Mouse (Mus musculus) ES-E14 (cell line): ENCODE results near the gene Itga10. TPM values are rescaled to one million over a fixed set of nuclear protein-coding genes. Genes with fewer than 3 reads are reported as not detected.
A peak's percentile ranks its signal among the peaks of the same experiment; 100 is the strongest.

ENCODE experiments used
- DNase-seq: peaks from one replicate; pipeline ENCODE4 v3.0.0-alpha.2; 2013; ENCODE audit warnings: low read depth, low spot score
- H3K27ac ChIP-seq: 2 replicates; pipeline ENCODE4 v1.5.1; 2012; ENCODE audit warnings: low read depth, mild to moderate bottlenecking, low read length, moderate library complexity, mixed read lengths; ENCODE audit not compliant: poor library complexity, insufficient read depth, severe bottlenecking
- H3K36me3 ChIP-seq: 2 replicates; pipeline ENCODE4 v1.6.1; 2012; ENCODE audit warnings: mild to moderate bottlenecking, low read length, moderate library complexity, mixed read lengths; ENCODE audit not compliant: control insufficient read depth, poor library complexity, insufficient read depth, severe bottlenecking
- H3K4me1 ChIP-seq, 2 experiments: fragments of 150-350 bp in 1 of 2; sonication (generic) in 1 of 2; 2 replicates each; pipeline ENCODE4 v1.6.1; 2012; ENCODE audit warnings: low read length in 2 of 2, mild to moderate bottlenecking in 1 of 2, mixed read lengths in 1 of 2; ENCODE audit not compliant: control insufficient read depth in 2 of 2, insufficient read depth in 2 of 2, poor library complexity in 1 of 2
- H3K4me3 ChIP-seq, 2 experiments: fragments of 150-350 bp in 1 of 2; sonication (generic) in 1 of 2; 2 replicates each; pipeline ENCODE4 v1.5.1; 2012; ENCODE audit warnings: low read length in 2 of 2, low read depth in 1 of 2, mild to moderate bottlenecking in 1 of 2, mixed read lengths in 1 of 2; ENCODE audit not compliant: insufficient read depth in 1 of 2, poor library complexity in 1 of 2, severe bottlenecking in 1 of 2
- H3K9ac ChIP-seq: 2 replicates; pipeline ENCODE4 v1.6.1; 2012; ENCODE audit warnings: low read depth, mild to moderate bottlenecking, low read length, mixed read lengths; ENCODE audit not compliant: poor library complexity, insufficient read depth, severe bottlenecking
- H3K9me3 ChIP-seq: fragments of 150-350 bp; sonication (generic); 2 replicates; pipeline ENCODE4 v1.6.1; 2012; ENCODE audit warnings: low read depth, mild to moderate bottlenecking, low read length; ENCODE audit not compliant: control insufficient read depth, insufficient read depth
- CHD2 ChIP-seq: IDR thresholded peaks from 2 replicates; pipeline ENCODE4 v1.6.1; 2014; ENCODE audit warnings: mild to moderate bottlenecking, low read depth, low read length, inconsistent platforms
- HCFC1 ChIP-seq: IDR thresholded peaks from 2 replicates; pipeline ENCODE4 v1.6.1; 2012; ENCODE audit warnings: low read length, inconsistent platforms, borderline replicate concordance; ENCODE audit not compliant: insufficient read depth
- MAFK ChIP-seq: IDR thresholded peaks from 2 replicates; pipeline ENCODE4 v1.6.1; 2014; ENCODE audit warnings: mild to moderate bottlenecking, low read depth, low read length, inconsistent platforms; ENCODE audit not compliant: insufficient read depth
- ZC3H11A ChIP-seq: IDR thresholded peaks from 2 replicates; pipeline ENCODE4 v1.6.1; 2012; ENCODE audit warnings: low read depth, mild to moderate bottlenecking, inconsistent platforms, low read length, borderline replicate concordance
- ZNF384 ChIP-seq: IDR thresholded peaks from 2 replicates; pipeline ENCODE4 v1.6.1; 2012; ENCODE audit warnings: low read depth, low read length, inconsistent platforms
- in situ Hi-C, 2 experiments: fragments of 600-800 bp; cut with MboI; formaldehyde crosslinking; loops; one replicate each; pipeline ENCODE4 v1.15.1; 2025; ENCODE audit warnings: low sequenced_read_pairs in 2 of 2, inconsistent platforms in 1 of 2; ENCODE audit not compliant: unreplicated experiment in 2 of 2
- total RNA-seq: library from RNA; depleted of rRNA; stranded (reverse); fragments of 300-350 nt; gene quantifications from 2 replicates; pipeline ENCODE4 v1.2.3, GENCODE M21; 2012

Gene Itga10
- total RNA-seq, 1 experiment = 1.7 TPM

GRCm38 (mm10) chr3:96636448-96636847, 8.9 kb upstream of the Itga10 start:
- in situ Hi-C loops = loop anchor here in 1 of 2 experiments (10.0 kb wide), 1 partner anchor 92 kb away; no protein-coding TSS in a partner anchor
- TF ChIP-seq ZC3H11A (no peak), ZNF384 (no peak), CHD2 (no peak), MAFK (no peak), HCFC1 (no peak)
- peaks cover 7% of the 10 kb centered on the region for H3K36me3 ChIP-seq
- H3K4me1 ChIP-seq = peaks cover 0 to 4% of the 10 kb centered on the region in 2 experiments; a peak in 2 of 4 replicates
- peak overlapping the region; percentile 72 to 92 for H3K4me3 ChIP-seq
- no peak for DNase-seq
- H3K9ac ChIP-seq = peak overlapping the region; percentile 91; the same call in 1 of the 2 replicates
- no peak overlapping the region for H3K27ac ChIP-seq
- H3K9me3 ChIP-seq = no peaks in the 10 kb centered on the region

- Histone ChIP-seq H3K4me1 (peaks cover 0 to 4% of the 10 kb centered on the region in 2 experiments; a peak in 2 of 4 replicates), H3K9me3 (no peaks in the 10 kb centered on the region), H3K4me3 (no peak overlapping the region), H3K27ac (no peak overlapping the region), H3K9ac (no peak overlapping the region), H3K36me3 (peaks cover 3% of the 10 kb centered on the region; the same call in 1 of the 2 replicates)
- TF ChIP-seq HCFC1 = no peak
- TF ChIP-seq ZNF384 = no peak
- TF ChIP-seq MAFK = no peak
- peak; percentile 48; the same call in 1 of the 2 replicates for TF ChIP-seq ZC3H11A
- in situ Hi-C loops = loop anchor here in 1 of 2 experiments (10.0 kb wide), 1 partner anchor 94 kb away; no protein-coding TSS in a partner anchor
- peak; percentile 65 for DNase-seq
Observed at GRCm38 (mm10) chr3:96639219-96639618, 6.2 kb upstream of the Itga10 start.

- no peak for DNase-seq
- no peak overlapping the region for H3K4me3 ChIP-seq
- no peak overlapping the region for H3K9ac ChIP-seq
- TF ChIP-seq MAFK (no peak), ZNF384 (no peak), ZC3H11A (no peak), HCFC1 (no peak), CHD2 (no peak)
- peaks cover 0 to 7% of the 10 kb centered on the region in 2 experiments; a peak in 1 of 4 replicates for H3K4me1 ChIP-seq
- H3K9me3 ChIP-seq = no peaks in the 10 kb centered on the region
- no peak overlapping the region for H3K27ac ChIP-seq
- in situ Hi-C loops = no loop called here
- H3K36me3 ChIP-seq = peaks cover 3% of the 10 kb centered on the region
Observed at GRCm38 (mm10) chr3:96647365-96647764, 2.0 kb downstream of the Itga10 start.

GRCm38 (mm10) chr3:96660901-96661300, 15.5 kb downstream of the Itga10 start:
- TF ChIP-seq CHD2 = no peak
- no peak for TF ChIP-seq ZNF384
- TF ChIP-seq ZC3H11A = no peak
- TF ChIP-seq MAFK = no peak
- TF ChIP-seq HCFC1 = no peak
- Histone ChIP-seq H3K4me1 (peaks cover 5 to 7% of the 10 kb centered on the region in 2 experiments; a peak in 2 of 4 replicates), H3K9me3 (no peaks in the 10 kb centered on the region), H3K27ac (no peak overlapping the region), H3K4me3 (no peak overlapping the region), H3K36me3 (no peaks in the 10 kb centered on the region), H3K9ac (no peak overlapping the region)
- no peak for DNase-seq
- in situ Hi-C loops = no loop called here
